Mouse (Mus musculus): ENCODE results near the gene Tuba1c. TPM values are rescaled to one million over a fixed set of nuclear protein-coding genes. Genes with fewer than 3 reads are reported as not detected.
"Not testable (repeated sequence)": the region's sequence is repeated elsewhere in the genome, so short reads cannot be mapped to it uniquely, and the experiment has no call there.

The Tuba1c gene
- polyA plus RNA-seq, 1 experiment from 2014 or later = 79.3 TPM

DNA sequence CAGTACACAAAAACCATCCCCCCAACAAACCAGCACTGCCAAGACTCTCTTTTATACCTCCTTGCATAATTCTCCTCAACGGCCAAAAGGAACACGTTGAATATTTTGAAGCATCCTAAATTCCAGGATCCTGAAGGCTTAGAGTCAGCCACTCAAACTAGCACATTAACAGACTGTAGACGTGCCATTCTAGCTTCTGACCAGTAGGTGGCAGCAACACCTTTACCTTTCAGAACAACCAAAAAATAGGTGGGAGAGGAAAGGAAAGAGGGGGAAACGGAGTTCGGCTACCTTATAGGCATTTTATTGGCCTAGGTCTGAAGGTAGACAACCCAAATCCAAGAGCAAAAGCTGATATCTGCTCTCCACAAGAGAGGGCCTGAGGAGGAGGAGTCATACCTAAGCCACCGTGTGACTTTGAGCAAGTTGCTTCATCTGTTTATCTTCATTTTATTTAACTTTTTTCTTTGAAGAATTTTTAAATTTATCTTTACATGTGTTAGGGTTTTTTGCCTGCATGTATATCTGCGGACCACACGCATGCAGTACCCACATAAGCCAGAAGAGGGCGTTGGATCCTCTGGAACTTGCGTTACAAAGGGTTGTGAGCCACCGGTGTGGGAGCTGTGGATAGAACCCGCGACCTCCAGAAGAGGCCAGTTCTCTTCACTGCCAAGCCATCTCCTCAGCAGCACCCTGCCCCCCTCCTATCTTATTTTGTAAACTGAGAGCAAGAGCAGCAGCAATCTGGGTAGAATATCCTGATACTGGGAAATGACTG is 20.0 kb downstream of the Tuba1c start:
- Histone ChIP-seq H3K4me3 (no peak overlapping the region), H3K4me2 (replicated peaks) (no peak overlapping the region), H3K9ac (replicated peaks) (no peak overlapping the region), H3K36me3 (no peaks in the 10 kb centered on the region), H3K4me1 (peaks cover 17% of the 10 kb centered on the region), H3K27me3 (peaks cover 52% of the 10 kb centered on the region), H3K27ac (replicated peaks) (no peak overlapping the region), H3K9me3 (no peaks in the 10 kb centered on the region)
- no peak for ATAC-seq (ENCODE audit: low FRiP score, low read depth)
- 35% methylated on average over 13 of the region's 13 CpGs for WGBS

DNA sequence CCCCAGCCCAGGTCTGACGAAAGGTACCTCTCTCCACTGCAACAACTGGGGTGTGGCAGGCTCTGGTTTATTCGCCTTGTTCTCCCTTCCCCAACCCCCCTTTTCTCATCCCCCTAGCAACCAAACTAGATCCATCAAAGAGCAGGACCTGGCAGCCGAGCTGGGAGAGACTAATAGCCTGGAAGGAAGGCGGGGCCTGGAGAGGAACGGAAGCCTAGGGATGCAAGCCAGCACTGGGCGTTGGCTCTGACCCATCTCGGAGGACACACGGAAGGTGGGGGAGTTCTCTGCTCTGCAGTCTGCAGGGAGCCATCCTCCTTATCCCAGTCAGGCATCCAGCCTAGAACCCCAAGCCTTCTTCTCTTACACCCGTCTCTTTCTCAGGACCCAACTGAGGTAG is 23.7 kb downstream of the Tuba1c start:
- peaks cover 78% of the 10 kb centered on the region for H3K27me3 ChIP-seq
- ATAC-seq (ENCODE audit: low FRiP score, low read depth) = no peak

DNA sequence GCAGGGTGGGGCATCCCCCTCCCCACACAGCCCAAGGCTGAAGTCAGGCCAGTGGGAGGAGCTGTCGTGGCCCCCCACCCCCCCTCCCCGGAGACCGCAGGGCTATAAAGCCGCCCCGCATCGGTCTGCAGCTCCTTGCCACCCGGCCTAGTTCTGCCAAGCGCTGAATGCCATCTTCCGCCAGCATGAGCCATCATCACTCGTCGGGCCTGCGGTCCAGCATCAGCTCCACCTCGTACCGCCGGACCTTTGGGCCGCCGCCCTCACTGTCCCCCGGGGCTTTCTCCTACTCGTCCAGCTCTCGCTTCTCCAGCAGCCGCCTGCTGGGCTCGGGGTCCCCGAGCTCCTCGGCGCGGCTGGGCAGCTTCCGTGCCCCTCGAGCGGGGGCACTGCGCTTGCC is 25.3 kb downstream of the Tuba1c start, which contains the start of gene Prph:
Gene Prph, plus strand, starts transcription at position 135 of the 400 bp plus-strand sequence.
- WGBS = 1% methylated on average over 30 of the region's 30 CpGs
- peak within 1 kb of the TSS; percentile 17; the same call in 1 of the 2 replicates for H3K9ac ChIP-seq (replicated peaks)
- no peaks in the 10 kb centered on the region for H3K36me3 ChIP-seq

More for the DNA sequence above, 23.7 kb downstream of the Tuba1c start:
- Histone ChIP-seq H3K9me3 (no peaks in the 10 kb centered on the region), H3K4me2 (replicated peaks) (no peak overlapping the region), H3K27ac (replicated peaks) (no peak overlapping the region), H3K36me3 (no peaks in the 10 kb centered on the region), H3K9ac (replicated peaks) (no peak overlapping the region), H3K4me1 (peaks cover 31% of the 10 kb centered on the region), H3K4me3 (no peak overlapping the region)
- 9% methylated on average over 9 of the region's 9 CpGs for WGBS

DNA sequence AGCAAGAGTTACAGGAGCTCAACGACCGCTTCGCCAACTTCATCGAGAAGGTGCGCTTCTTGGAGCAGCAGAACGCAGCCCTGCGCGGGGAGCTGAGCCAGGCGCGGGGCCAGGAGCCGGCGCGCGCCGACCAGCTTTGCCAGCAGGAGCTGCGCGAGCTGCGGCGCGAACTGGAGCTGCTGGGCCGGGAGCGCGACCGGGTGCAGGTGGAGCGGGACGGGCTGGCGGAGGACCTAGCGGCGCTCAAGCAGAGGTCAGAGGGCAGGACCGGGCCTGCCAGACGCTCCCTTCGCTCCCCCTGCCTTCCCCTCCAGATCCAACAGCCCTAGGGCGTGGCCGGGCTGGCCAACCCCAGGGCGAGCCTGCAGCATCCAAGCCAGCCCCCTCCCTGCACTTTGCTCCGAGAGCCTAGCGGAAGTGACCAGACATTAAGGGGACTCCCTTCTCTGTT is 25.8 kb downstream of the Tuba1c start:
- under 1% methylated on average over 37 of the region's 37 CpGs for WGBS

More for the DNA sequence above, 25.3 kb downstream of the Tuba1c start, which contains the start of gene Prph:
- H3K27me3 ChIP-seq = peaks cover 94% of the 10 kb centered on the region
- H3K4me1 ChIP-seq = peaks cover 31% of the 10 kb centered on the region
- H3K27ac ChIP-seq (replicated peaks) = no peak within 1 kb of the TSS
- H3K9me3 ChIP-seq = no peaks in the 10 kb centered on the region
- ATAC-seq (ENCODE audit: low FRiP score, low read depth) = no peak
- peak within 1 kb of the TSS; percentile 54 for H3K4me2 ChIP-seq (replicated peaks)
- peak within 1 kb of the TSS; percentile 37 for H3K4me3 ChIP-seq

DNA sequence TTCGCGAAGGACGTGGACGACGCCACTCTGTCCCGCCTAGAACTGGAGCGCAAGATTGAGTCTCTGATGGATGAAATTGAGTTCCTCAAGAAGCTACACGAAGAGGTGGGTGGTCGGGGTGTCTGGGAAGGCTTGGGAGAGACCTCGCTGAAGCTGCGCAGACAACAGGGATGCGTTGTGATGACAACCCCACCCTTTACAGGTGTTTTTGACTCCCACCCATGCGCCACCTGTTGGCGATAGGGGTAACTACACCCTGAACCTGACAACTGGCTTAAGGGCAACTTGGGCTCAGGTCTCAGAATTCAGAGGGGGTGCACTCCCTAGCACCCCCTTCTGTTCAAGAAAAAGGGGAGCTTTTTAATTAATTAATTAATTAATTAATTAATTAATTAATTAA is 26.6 kb downstream of the Tuba1c start:
- H3K9me3 ChIP-seq = no peaks in the 10 kb centered on the region
- no peak for ATAC-seq (ENCODE audit: low FRiP score, low read depth)
- no peak overlapping the region for H3K9ac ChIP-seq (replicated peaks)
- H3K27me3 ChIP-seq = peaks cover 93% of the 10 kb centered on the region
- peaks cover 31% of the 10 kb centered on the region for H3K4me1 ChIP-seq
- 4% methylated on average over 14 of the region's 14 CpGs for WGBS
- peak overlapping the region; percentile 54 for H3K4me2 ChIP-seq (replicated peaks)
- H3K4me3 ChIP-seq = no peak overlapping the region
- H3K36me3 ChIP-seq = no peaks in the 10 kb centered on the region
- H3K27ac ChIP-seq (replicated peaks) = no peak overlapping the region

More for the DNA sequence above, 25.8 kb downstream of the Tuba1c start:
- no peak overlapping the region for H3K27ac ChIP-seq (replicated peaks)
- H3K4me1 ChIP-seq = peaks cover 31% of the 10 kb centered on the region
- peak overlapping the region; percentile 37 for H3K4me3 ChIP-seq
- H3K4me2 ChIP-seq (replicated peaks) = peak overlapping the region; percentile 54
- H3K27me3 ChIP-seq = peaks cover 94% of the 10 kb centered on the region
- no peaks in the 10 kb centered on the region for H3K9me3 ChIP-seq
- no peaks in the 10 kb centered on the region for H3K36me3 ChIP-seq
- H3K9ac ChIP-seq (replicated peaks) = peak overlapping the region; percentile 17; the same call in 1 of the 2 replicates
- no peak for ATAC-seq (ENCODE audit: low FRiP score, low read depth)

DNA sequence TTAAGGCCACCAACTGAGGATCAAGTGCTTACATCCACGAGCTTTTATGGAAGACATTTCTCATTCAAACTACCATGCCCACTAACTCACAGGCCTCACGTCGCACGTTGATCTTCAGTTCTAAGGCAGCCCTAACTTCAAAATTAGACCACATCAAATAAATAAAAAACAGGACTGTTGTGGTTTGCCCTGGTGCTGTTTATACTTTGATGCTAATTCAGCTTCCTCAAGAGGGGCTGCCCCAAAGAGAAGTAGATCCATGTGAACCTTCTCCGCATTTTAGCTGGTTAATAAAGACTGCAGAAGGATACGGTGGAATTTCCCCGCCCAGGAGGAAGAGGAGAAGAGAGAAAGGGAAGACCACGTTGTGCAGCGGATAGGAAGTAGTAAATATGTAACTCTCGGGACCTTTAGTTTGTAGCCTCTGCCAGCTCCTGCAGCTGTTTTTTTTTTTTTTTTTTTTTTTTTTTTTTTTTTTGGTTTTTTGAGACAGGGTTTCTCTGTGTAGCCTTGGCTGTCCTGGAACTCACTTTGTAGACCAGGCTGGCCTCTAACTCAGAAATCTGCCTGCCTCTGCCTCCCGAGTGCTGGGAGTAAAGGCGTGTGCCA is 36.0 kb downstream of the Tuba1c start:
- H3K36me3 ChIP-seq = no peaks in the 10 kb centered on the region
- ATAC-seq (ENCODE audit: low FRiP score, low read depth) = no peak
- no peaks in the 10 kb centered on the region for H3K9me3 ChIP-seq
- no peaks in the 10 kb centered on the region for H3K4me1 ChIP-seq
- 85% methylated on average over 12 of the region's 12 CpGs for WGBS
- H3K27ac ChIP-seq (replicated peaks) = no peak overlapping the region
- no peak overlapping the region for H3K4me3 ChIP-seq
- H3K27me3 ChIP-seq = peaks cover 23% of the 10 kb centered on the region
- no peak overlapping the region for H3K9ac ChIP-seq (replicated peaks)
- H3K4me2 ChIP-seq (replicated peaks) = no peak overlapping the region

DNA sequence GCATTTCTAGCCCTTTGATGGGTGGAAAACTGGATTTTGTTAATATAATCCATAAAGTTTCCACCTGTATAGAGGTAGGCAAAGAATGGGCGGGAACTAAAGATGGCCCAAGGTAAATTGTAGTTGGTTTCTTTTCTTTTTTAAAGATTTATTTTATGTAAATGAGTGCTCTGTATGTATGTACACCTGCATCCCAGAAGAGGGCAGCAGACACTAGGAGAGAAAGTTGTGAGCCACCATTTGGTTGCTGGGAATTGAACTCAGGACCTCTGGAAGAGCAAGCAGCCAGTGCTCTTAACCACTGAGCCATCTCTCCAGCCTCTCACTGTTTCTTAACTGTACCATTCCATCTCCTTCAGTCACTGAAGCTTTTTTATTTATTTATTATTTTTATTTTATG is 42.3 kb downstream of the Tuba1c start:
- Histone ChIP-seq H3K9ac (replicated peaks) (no peak overlapping the region), H3K4me1 (peaks cover 21% of the 10 kb centered on the region), H3K36me3 (0 out of 2 replicates have a peak, but pooled peaks cover 1% of the 10 kb centered on the region), H3K9me3 (no peaks in the 10 kb centered on the region), H3K27ac (replicated peaks) (no peak overlapping the region), H3K4me3 (no peak overlapping the region), H3K4me2 (replicated peaks) (no peak overlapping the region), H3K27me3 (peaks cover 7% of the 10 kb centered on the region)
- 86% methylated on average over 1 of the region's 1 CpGs for WGBS
- no peak for ATAC-seq (ENCODE audit: low FRiP score, low read depth)

DNA sequence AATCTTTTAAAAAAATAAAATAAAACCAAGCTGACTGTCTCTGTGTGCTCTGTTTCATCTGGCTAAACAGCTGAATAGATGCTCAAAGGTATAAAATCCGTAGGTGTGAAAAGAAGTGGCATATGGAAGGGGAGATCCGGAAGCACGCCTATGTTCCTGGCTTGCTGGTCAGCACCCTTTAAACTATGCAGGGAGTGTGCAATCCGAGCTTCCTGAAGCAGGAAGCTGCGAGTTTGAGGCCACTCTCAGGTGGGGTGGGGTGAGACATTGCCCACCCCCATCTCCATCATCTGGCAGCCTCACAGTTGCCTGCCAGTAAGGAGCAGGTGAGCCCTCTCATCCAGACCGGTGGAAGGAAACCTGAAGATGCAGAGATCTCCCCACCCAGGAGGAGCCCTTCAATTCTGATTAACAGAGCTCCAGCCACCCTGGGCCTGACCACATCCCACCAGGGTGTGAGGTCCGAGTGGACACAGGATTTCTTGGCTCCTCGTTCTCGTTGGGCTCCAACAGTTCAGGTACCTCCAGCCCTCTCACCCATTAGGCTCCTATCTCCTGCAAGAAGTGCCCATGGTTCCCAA is 44.4 kb downstream of the Tuba1c start, which contains the start of gene Troap:
Gene Troap, plus strand, starts transcription at position 557 of the 581 bp plus-strand sequence.
- no peak for ATAC-seq (ENCODE audit: low FRiP score, low read depth)
- Histone ChIP-seq H3K9me3 (no peaks in the 10 kb centered on the region), H3K36me3 (peaks cover 19% of the 10 kb centered on the region), H3K9ac (replicated peaks) (peak within 1 kb of the TSS; percentile 72), H3K27me3 (peaks cover 4% of the 10 kb centered on the region), H3K4me3 (peak within 1 kb of the TSS; percentile 62), H3K27ac (replicated peaks) (peak within 1 kb of the TSS; percentile 96), H3K4me1 (peaks cover 30% of the 10 kb centered on the region), H3K4me2 (replicated peaks) (peak within 1 kb of the TSS; percentile 82)
- 23% methylated on average over 9 of the region's 9 CpGs for WGBS

DNA sequence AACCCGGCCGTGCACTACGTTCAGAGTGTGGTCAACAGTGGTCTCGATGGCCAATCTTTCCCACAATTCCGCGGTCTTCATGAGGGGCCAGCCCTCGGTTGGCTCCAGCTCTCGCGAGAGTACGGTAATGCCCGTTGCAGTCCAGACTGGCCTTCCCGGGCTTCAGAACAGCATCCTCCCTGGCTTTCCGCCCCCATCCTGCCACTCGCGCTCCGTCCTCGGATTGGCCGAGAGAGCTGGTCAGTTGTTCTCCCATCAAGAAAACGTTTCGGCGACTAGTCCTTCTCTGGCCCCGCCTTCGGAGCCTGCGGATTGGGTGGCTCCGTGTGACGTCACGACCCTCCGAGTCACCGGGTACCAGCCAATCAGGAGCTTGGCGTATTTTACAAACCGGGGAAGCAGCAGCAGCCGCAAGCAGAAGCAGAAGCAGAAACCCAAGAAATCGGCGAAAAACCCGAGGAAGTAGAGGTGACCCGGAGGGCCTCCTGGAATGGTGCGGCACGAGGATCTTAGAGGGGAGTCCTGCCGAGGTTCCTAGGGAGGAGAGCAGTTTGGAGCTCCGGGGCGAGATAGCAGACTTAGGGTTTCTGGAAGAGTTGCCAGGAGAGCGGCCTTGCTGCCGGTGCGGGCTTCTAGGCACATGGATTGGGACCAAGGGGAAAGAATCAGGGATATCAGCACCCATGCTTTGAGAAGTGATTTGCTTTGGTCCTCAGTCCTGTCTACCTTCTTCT is 45.1 kb downstream of the Tuba1c start:
- H3K36me3 ChIP-seq = peaks cover 19% of the 10 kb centered on the region
- peak overlapping the region; percentile 82 for H3K4me2 ChIP-seq (replicated peaks)
- peak; percentile 99 for ATAC-seq (ENCODE audit: low FRiP score, low read depth)
- no peaks in the 10 kb centered on the region for H3K9me3 ChIP-seq
- H3K4me3 ChIP-seq = peak overlapping the region; percentile 62
- peaks cover 3% of the 10 kb centered on the region; the same call in 1 of the 2 replicates for H3K27me3 ChIP-seq
- peak overlapping the region; percentile 96 for H3K27ac ChIP-seq (replicated peaks)
- peaks cover 30% of the 10 kb centered on the region for H3K4me1 ChIP-seq
- peak overlapping the region; percentile 72 for H3K9ac ChIP-seq (replicated peaks)
- WGBS = under 1% methylated on average over 44 of the region's 44 CpGs

DNA sequence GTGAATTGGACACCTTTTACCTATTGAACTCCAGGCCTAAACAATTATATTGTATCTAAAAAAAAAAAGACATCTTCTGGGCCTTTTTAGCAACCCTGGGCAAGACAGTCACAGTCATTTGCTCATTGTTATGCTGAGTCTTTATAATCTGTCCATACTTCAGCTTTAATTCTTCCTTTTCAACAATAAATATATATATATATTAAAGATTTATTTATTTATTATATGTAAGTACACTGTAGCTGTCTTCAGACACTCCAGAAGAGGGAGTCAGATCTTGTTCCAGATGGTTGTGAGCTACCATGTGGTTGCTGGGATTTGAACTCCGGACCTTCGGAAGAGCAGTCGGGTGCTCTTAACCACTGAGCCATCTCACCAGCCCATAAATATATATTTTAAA is 46.3 kb downstream of the Tuba1c start:
- peak overlapping the region; percentile 82 for H3K4me2 ChIP-seq (replicated peaks)
- 0 out of 2 replicates have a peak overlapping the region, but pooled peaks have one; percentile 62 for H3K4me3 ChIP-seq
- not testable (repeated sequence) for H3K27me3 ChIP-seq; H3K9me3 ChIP-seq; H3K27ac ChIP-seq (replicated peaks); H3K9ac ChIP-seq (replicated peaks); ATAC-seq (ENCODE audit: low FRiP score, low read depth)
- peaks cover 30% of the 10 kb centered on the region for H3K36me3 ChIP-seq
- H3K4me1 ChIP-seq = peaks cover 30% of the 10 kb centered on the region
- WGBS = 96% methylated on average over 3 of the region's 3 CpGs

DNA sequence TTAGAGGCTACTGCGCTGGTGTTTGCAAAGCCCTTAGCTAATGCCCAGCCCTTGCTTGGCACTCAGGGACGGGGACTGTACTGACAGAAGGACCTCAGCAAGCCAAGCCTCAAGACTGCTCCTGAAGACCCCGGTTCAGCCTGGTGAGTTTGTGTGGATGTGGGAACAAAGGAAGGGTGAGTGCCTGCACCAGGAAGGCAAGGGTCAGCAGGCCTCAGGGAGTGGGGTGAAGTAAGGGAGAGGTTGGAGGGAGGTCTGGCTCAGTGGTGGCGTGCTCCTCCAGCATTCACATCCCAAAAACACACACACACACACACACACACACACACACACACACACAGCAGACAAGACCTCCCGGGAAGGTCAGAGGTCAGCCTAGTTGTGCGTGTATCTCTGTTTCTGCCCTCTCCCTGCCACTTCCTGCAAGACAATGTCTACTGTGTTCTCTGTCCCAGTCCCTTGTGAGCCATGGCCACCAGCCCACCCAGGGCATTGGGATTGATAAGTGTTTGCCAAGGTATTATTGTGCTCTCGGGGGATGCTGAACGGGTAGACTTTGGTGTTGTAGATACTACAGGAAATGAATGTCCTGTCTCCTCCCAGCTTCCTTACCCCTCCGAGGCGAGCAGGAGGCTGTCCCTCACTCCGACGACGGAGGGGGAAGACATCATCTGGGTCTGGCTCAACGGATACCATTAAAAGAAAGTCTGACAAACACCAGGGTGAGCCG is 48.7 kb downstream of the Tuba1c start:
- peaks cover 2% of the 10 kb centered on the region for H3K27me3 ChIP-seq
- no peak for ATAC-seq (ENCODE audit: low FRiP score, low read depth)
- H3K27ac ChIP-seq (replicated peaks) = no peak overlapping the region
- no peaks in the 10 kb centered on the region for H3K9me3 ChIP-seq
- H3K4me1 ChIP-seq = peaks cover 30% of the 10 kb centered on the region
- H3K4me3 ChIP-seq = no peak overlapping the region
- H3K4me2 ChIP-seq (replicated peaks) = no peak overlapping the region
- 90% methylated on average over 15 of the region's 15 CpGs for WGBS
- H3K9ac ChIP-seq (replicated peaks) = no peak overlapping the region
- peaks cover 53% of the 10 kb centered on the region for H3K36me3 ChIP-seq

Measured in midbrain, embryonic 12.5 days (tissue).